Mouse (Mus musculus) CD4-positive, CD25-positive, alpha-beta regulatory T cell, adult 4 months (primary cell): ENCODE data around the gene Dbnl. TPM values are rescaled to one million over a fixed set of nuclear protein-coding genes. Genes with fewer than 3 reads are reported as not detected.

Source experiments
- ATAC-seq: one replicate; pipeline ENCODE4 v1.8.0; 2017
- polyA plus RNA-seq, 2 experiments: library from polyadenylated mRNA; unstranded; fragments of 100-300 nt; shearing (Covaris generic); gene quantifications; one replicate each; pipeline ENCODE4 v1.2.1; 2017

The Dbnl gene
- polyA plus RNA-seq: 100 to 1,000 TPM; 121 to 155 TPM

GRCm38 (mm10) chr11:5788056-5789014, at the start of gene Dbnl:
Gene Dbnl (plus strand): TSS chr11:5788488.
- ATAC-seq: peak; percentile 89

- ATAC-seq: no peak
Observed at GRCm38 (mm10) chr11:5738888-5739632, 49.2 kb upstream of the Dbnl start.

- no peak for ATAC-seq
Observed at GRCm38 (mm10) chr11:5739846-5740245, 48.4 kb upstream of the Dbnl start.

GRCm38 (mm10) chr11:5740599-5740964, 47.7 kb upstream of the Dbnl start:
- ATAC-seq: peak; percentile 36

- peak; percentile 93 for ATAC-seq
Observed at GRCm38 (mm10) chr11:5740965-5741627, 47.2 kb upstream of the Dbnl start.

- ATAC-seq: no peak
Observed at GRCm38 (mm10) chr11:5742106-5742505, 46.2 kb upstream of the Dbnl start.

GRCm38 (mm10) chr11:5744951-5745350, 43.3 kb upstream of the Dbnl start:
- no peak for ATAC-seq

- ATAC-seq: no peak
Observed at GRCm38 (mm10) chr11:5753755-5754154, 34.5 kb upstream of the Dbnl start.

GRCm38 (mm10) chr11:5761820-5762632, 26.3 kb upstream of the Dbnl start, which contains the start of gene Urgcp:
Gene Urgcp (minus strand): TSS chr11:5762376.
- peak; percentile 94 for ATAC-seq

GRCm38 (mm10) chr11:5762633-5762982, 25.7 kb upstream of the Dbnl start:
- no peak for ATAC-seq

- ATAC-seq: no peak
Observed at GRCm38 (mm10) chr11:5766019-5766418, 22.3 kb upstream of the Dbnl start.

GRCm38 (mm10) chr11:5778481-5778880, 9.8 kb upstream of the Dbnl start:
- ATAC-seq: no peak

GRCm38 (mm10) chr11:5780035-5780499, 8.2 kb upstream of the Dbnl start:
- ATAC-seq: no peak

GRCm38 (mm10) chr11:5782199-5782944, 5.9 kb upstream of the Dbnl start:
- no peak for ATAC-seq

- no peak for ATAC-seq
Observed at GRCm38 (mm10) chr11:5785732-5786131, 2.6 kb upstream of the Dbnl start.

- no peak for ATAC-seq
Observed at GRCm38 (mm10) chr11:5787671-5788055, 625 bp upstream of the Dbnl start.

- peak; percentile 53 for ATAC-seq
Observed at GRCm38 (mm10) chr11:5789071-5789753, 924 bp downstream of the Dbnl start.

- no peak for ATAC-seq
Observed at GRCm38 (mm10) chr11:5789754-5790333, 1.6 kb downstream of the Dbnl start.

- no peak for ATAC-seq
Observed at GRCm38 (mm10) chr11:5790431-5790830, 2.1 kb downstream of the Dbnl start.

- ATAC-seq: no peak
Observed at GRCm38 (mm10) chr11:5795290-5795689, 7.0 kb downstream of the Dbnl start.
